Mouse (Mus musculus) C2C12 (cell line): ENCODE results near the gene Pros1. TPM values are rescaled to one million over a fixed set of nuclear protein-coding genes. Genes with fewer than 3 reads are reported as not detected.

Source experiments
- H3K27me3 ChIP-seq: one replicate; pipeline ENCODE4 v1.6.1; 2011; ENCODE audit not compliant: control insufficient read depth, insufficient read depth, insufficient read length
- H3K36me3 ChIP-seq: one replicate; pipeline ENCODE4 v1.6.1; 2011; ENCODE audit not compliant: control insufficient read depth, insufficient read depth
- H3K4me3 ChIP-seq: one replicate; pipeline ENCODE4 v1.5.1; 2011; ENCODE audit warnings: mild to moderate bottlenecking, control low read depth; ENCODE audit not compliant: poor library complexity, insufficient read depth, severe bottlenecking
- H3K79me2 ChIP-seq: one replicate; pipeline ENCODE4 v1.6.1; 2011; ENCODE audit not compliant: control insufficient read depth, insufficient read depth
- H3K79me3 ChIP-seq: one replicate; pipeline ENCODE4 v1.6.1; 2011; ENCODE audit warnings: low read depth, control low read depth
- H3ac ChIP-seq: one replicate; pipeline ENCODE3; 2011; ENCODE audit warnings: low read depth; ENCODE audit not compliant: control insufficient read depth, insufficient read length
- CEBPB ChIP-seq: IDR thresholded peaks from one replicate; pipeline ENCODE4 v1.6.1; 2011; ENCODE audit warnings: low read depth, mild to moderate bottlenecking, control low read depth, moderate library complexity
- CTCF ChIP-seq: IDR thresholded peaks from one replicate; pipeline ENCODE4 v1.5.1; 2011; ENCODE audit not compliant: control insufficient read depth, insufficient read depth, insufficient read length
- FOSL1 ChIP-seq: IDR thresholded peaks from one replicate; pipeline ENCODE4 v1.8.0; 2011; ENCODE audit warnings: mild to moderate bottlenecking, low read length; ENCODE audit not compliant: poor library complexity, insufficient read depth, severe bottlenecking
- MAX ChIP-seq: IDR thresholded peaks from one replicate; pipeline ENCODE4 v1.6.1; 2011; ENCODE audit warnings: mild to moderate bottlenecking, control low read depth
- MYOD1 ChIP-seq: IDR thresholded peaks from one replicate; pipeline ENCODE4 v1.6.1; 2011; ENCODE audit warnings: low read depth; ENCODE audit not compliant: control insufficient read depth, insufficient read length
- MYOG ChIP-seq: IDR thresholded peaks from one replicate; pipeline ENCODE4 v1.6.1; 2011; ENCODE audit not compliant: control insufficient read depth, insufficient read length; ENCODE audit errors: extremely low read depth
- USF1 ChIP-seq: IDR thresholded peaks from one replicate; pipeline ENCODE4 v1.6.1; 2011; ENCODE audit warnings: low read depth, mild to moderate bottlenecking, control low read depth, moderate library complexity
- polyA plus RNA-seq: library from polyadenylated mRNA; unstranded; fragments of >200 nt; fragmentation: generic; extraction: Trizol; gene quantifications from one replicate; pipeline ENCODE4 v1.2.1, GENCODE M21; 2012; ENCODE audit warnings: missing spikeins

The Pros1 gene
- polyA plus RNA-seq, 1 experiment: 6.6 TPM

DNA sequence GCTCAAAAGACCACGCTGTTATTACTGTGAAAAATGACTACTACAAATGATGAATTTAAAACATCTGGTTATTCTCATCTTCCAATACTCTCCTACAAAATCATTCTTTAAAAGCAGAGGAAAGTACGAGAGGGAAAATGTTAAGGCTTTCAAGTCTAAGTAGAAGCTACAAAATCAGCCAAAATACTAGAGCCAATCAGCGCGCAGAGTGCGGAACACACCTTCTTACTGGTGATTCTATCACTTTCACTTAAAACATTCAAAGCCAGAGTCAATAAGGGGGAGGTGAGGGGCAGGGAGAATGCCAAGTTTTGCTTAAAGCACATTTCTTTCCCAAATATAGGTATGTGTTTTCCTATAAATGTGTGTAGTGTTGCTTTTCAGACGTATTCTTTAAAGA lies 8.8 kb upstream of the Pros1 start:
- no peaks in the 10 kb centered on the region for H3K36me3 ChIP-seq
- H3K27me3 ChIP-seq: no peaks in the 10 kb centered on the region
- H3ac ChIP-seq: no peak overlapping the region
- peaks cover 48% of the 10 kb centered on the region for H3K79me2 ChIP-seq
- H3K4me3 ChIP-seq: no peak overlapping the region
- no peak for TF ChIP-seq FOSL1
- no peak for TF ChIP-seq CEBPB
- peaks cover 8% of the 10 kb centered on the region for H3K79me3 ChIP-seq

DNA sequence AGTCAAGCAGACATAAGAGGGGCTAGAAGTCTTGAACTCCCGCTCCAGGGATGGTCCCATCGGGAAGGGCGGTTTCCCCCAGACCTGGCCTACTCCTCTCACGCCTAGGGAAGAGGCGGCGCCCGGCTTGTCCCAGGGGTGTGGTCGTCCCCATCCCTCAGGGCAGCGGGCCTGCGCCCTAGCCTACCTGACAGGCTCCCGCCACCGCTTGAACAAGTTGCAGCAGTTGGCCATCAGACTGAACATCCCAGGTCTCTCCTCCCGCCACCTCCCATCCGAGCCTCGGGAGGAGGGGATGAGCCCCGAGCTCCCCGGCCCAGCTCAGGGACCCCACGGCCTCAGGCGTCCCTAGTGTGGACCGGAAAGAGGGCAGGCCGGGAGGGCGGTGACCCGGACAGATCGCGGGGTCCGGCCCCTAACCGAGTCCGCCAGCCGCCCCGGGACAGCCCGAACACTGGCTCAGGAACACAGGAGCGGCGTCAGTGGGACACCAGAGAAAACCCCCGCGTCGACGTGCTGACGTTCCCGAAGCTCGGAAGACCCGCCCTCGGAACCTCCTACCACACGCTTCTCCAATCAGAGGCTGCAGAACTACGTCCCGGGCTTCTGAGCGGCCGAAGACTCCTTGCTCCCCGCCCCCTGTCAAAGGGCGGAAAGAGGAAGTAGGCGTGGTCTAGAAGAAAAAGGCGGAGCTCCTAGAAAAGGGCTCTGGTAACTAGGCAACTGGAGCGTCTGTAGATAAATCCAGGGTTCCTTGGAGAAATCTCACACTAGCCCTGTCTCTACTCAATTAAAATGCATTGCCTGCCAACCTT lies 7.4 kb upstream of the Pros1 start, which contains the start of gene Arl13b:
TSS of gene Arl13b (minus strand) at position 543 of the 815 bp plus-strand sequence.
- no peaks in the 10 kb centered on the region for H3K36me3 ChIP-seq
- no peaks in the 10 kb centered on the region for H3K27me3 ChIP-seq
- peaks cover 6% of the 10 kb centered on the region for H3K79me3 ChIP-seq
- peak within 1 kb of the TSS; percentile 69 for H3K4me3 ChIP-seq
- H3K79me2 ChIP-seq: peaks cover 37% of the 10 kb centered on the region
- TF ChIP-seq USF1 (no peak), MAX (no peak), FOSL1 (no peak), MYOG (no peak), CEBPB (no peak), CTCF (no peak)
- peak within 1 kb of the TSS; percentile 88 for H3ac ChIP-seq

DNA sequence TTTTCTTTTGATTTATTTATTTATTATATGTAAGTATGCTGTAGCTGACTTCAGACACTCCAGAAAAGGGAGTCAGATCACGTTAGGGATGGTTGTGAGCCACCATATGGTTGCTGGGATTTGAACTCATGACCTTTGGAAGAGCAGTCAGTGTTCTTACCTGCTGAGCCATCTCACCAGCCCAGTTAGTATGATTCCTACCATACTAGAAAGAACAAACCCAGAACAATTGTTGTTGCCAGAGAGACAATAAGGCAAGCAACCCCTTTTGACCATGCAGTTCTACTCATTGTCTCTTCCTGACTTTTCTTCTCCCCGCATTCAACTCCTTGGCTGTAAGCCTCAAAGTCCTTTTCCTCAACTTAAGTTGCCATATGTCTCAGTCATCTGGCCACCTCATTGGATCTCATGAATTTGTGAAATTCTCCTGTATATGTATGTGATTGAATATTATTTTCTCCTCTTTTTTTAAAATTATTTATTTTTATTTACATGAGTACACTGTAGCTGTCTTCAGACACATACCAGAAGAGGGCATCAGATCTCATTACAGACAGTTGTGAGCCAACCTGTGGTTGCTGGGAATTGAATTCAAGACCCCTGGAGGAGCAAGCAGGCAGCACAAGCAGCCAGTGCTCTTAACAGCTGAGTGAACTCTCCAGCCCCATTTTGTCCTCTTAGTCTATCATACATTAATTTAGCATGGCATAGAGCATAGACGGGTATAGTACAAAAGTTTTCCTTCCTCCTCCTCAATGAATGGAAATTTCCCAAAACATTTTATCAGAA lies 1.4 kb upstream of the Pros1 start:
- TF ChIP-seq MAX (no peak), USF1 (no peak), CEBPB (no peak), CTCF (no peak), MYOG (no peak), MYOD1 (no peak)
- Histone ChIP-seq H3K79me3 (no peaks in the 10 kb centered on the region), H3K27me3 (no peaks in the 10 kb centered on the region), H3ac (no peak overlapping the region), H3K79me2 (no peaks in the 10 kb centered on the region), H3K36me3 (no peaks in the 10 kb centered on the region), H3K4me3 (no peak overlapping the region)

DNA sequence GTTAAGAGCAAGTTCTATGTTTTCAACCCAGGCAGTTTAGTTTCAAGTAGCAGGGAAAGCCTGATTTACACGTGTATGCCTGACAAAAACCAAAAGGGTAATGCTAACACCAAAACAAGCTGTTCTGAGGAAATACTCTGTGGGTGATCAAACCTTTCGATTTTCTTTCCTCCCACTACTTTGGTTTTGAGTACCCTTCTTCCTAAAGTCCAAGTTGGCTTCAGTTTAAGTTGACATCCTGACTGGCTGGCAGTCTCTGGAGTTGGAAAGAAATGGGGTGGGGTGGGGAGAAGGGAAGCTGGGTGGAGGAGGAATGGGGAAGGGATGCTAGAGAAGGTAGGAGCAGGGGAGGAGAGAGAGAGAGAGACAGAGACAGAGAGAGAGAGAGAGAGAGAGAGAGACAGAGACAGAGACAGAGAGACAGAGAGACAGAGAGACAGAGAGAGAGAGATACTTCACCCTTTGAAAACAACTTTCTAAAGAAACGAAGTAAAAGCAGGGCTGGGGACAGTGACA lies 438 bp upstream of the Pros1 start:
- Histone ChIP-seq H3K79me2 (no peaks in the 10 kb centered on the region), H3K4me3 (peak overlapping the region; percentile 41), H3K36me3 (no peaks in the 10 kb centered on the region), H3K79me3 (no peaks in the 10 kb centered on the region), H3ac (no peak overlapping the region), H3K27me3 (no peaks in the 10 kb centered on the region)
- TF ChIP-seq USF1 (no peak), MYOD1 (no peak), CTCF (no peak), MYOG (no peak), FOSL1 (no peak), MAX (no peak), CEBPB (no peak)

DNA sequence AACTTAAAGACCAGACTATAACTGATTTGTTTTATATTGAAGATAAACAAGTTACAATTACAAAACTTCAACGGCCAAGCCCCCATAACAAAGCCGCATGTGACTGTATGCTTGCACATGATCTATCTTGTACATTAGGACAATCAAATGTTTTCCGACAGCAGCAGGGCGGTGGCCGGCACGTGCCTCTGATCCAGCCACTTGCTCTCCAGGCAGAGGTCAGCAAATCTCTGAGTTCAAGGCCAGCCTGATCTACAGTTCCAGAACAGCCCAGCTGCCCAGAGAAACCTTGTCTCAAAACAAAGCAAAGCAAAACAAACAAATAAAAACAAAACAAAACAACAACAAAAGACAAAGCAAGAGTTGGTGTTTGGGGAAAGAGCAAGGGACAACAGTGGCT lies 1.3 kb downstream of the Pros1 start:
- H3ac ChIP-seq: no peak overlapping the region
- H3K36me3 ChIP-seq: no peaks in the 10 kb centered on the region
- no peak overlapping the region for H3K4me3 ChIP-seq
- no peaks in the 10 kb centered on the region for H3K27me3 ChIP-seq
- H3K79me2 ChIP-seq: no peaks in the 10 kb centered on the region
- H3K79me3 ChIP-seq: no peaks in the 10 kb centered on the region
- no peak for TF ChIP-seq MYOD1
- TF ChIP-seq MYOG: no peak
- no peak for TF ChIP-seq USF1
- TF ChIP-seq CTCF: no peak
- no peak for TF ChIP-seq MAX
- TF ChIP-seq CEBPB: no peak
- no peak for TF ChIP-seq FOSL1

DNA sequence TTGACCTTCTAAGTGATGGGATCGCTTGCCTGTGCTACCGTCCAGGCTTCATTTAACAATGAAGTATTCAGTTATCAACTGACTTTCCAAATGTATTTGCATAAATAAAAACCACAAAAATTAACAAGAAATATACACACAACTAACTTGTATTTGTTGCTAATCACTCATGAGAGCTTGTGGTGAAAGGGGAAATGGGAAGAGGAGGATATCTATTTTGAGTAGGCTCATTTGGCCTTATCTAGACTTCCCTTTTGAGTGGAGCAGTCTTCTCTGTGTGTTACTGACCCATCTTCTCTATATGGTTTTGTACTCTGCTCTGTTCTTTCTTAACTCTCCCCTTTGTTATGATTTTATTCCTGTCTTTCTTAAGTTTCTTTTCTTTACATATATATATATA lies 2.2 kb downstream of the Pros1 start:
- Histone ChIP-seq H3ac (no peak overlapping the region), H3K79me3 (no peaks in the 10 kb centered on the region), H3K36me3 (no peaks in the 10 kb centered on the region), H3K27me3 (no peaks in the 10 kb centered on the region), H3K79me2 (no peaks in the 10 kb centered on the region), H3K4me3 (no peak overlapping the region)
- no peak for TF ChIP-seq CEBPB
- no peak for TF ChIP-seq MYOD1
- no peak for TF ChIP-seq FOSL1
- TF ChIP-seq CTCF: no peak
- no peak for TF ChIP-seq USF1
- TF ChIP-seq MYOG: no peak
- no peak for TF ChIP-seq MAX
